Mouse (Mus musculus) midbrain, embryonic 12.5 days (tissue): ENCODE measurements around the gene Cdk14. TPM values are rescaled to one million over a fixed set of nuclear protein-coding genes. Genes with fewer than 3 reads are reported as not detected.

ENCODE experiments used
- ATAC-seq: fragments of 200-750 bp; cut with Nextera tagmentation; 2 replicates; pipeline ENCODE4 v1.8.0; 2017; ENCODE audit warnings: low read depth, moderate TSS enrichment, moderate library complexity; ENCODE audit not compliant: low FRiP score
- H3K27ac ChIP-seq: fragments of 300-500 bp; sonication (generic); replicated peaks from 2 replicates; pipeline ENCODE4 v1.5.1; 2016; ENCODE audit warnings: mild to moderate bottlenecking
- H3K27me3 ChIP-seq: fragments of 300-500 bp; sonication (generic); 2 replicates; pipeline ENCODE4 v1.6.1; 2016; ENCODE audit warnings: mild to moderate bottlenecking
- H3K36me3 ChIP-seq: fragments of 300-500 bp; sonication (generic); 2 replicates; pipeline ENCODE4 v1.6.1; 2016
- H3K4me1 ChIP-seq: fragments of 300-500 bp; sonication (generic); 2 replicates; pipeline ENCODE4 v1.6.1; 2016
- H3K4me2 ChIP-seq: fragments of 300-500 bp; sonication (generic); replicated peaks from 2 replicates; pipeline ENCODE4 v1.6.1; 2016; ENCODE audit warnings: mild to moderate bottlenecking, moderate library complexity
- H3K4me3 ChIP-seq: fragments of 300-500 bp; sonication (generic); 2 replicates; pipeline ENCODE4 v1.5.1; 2016; ENCODE audit warnings: mild to moderate bottlenecking
- H3K9ac ChIP-seq: fragments of 300-500 bp; sonication (generic); replicated peaks from 2 replicates; pipeline ENCODE4 v1.6.1; 2016; ENCODE audit warnings: mild to moderate bottlenecking, moderate library complexity
- H3K9me3 ChIP-seq: fragments of 300-500 bp; sonication (generic); 2 replicates; pipeline ENCODE4 v1.6.1; 2016; ENCODE audit warnings: mild to moderate bottlenecking
- WGBS: fragments of 180-500 bp; shearing (Covaris S2); methylation state at CpG from one replicate; pipeline ENCODE4 v1.1.7; 2016; 5-methylcytosine and 5-hydroxymethylcytosine counted together
- polyA plus RNA-seq: library from polyadenylated mRNA; unstranded; fragments of >200 nt; fragmentation: Nextera tagmentation; extraction: Ambion mirVana; gene quantifications from 2 replicates; pipeline ENCODE4 v1.2.1, GENCODE M21; 2016

The Cdk14 gene
- polyA plus RNA-seq, 1 experiment from 2014 or later: 38.1 TPM

GRCm38 (mm10) chr5:4990237-4990636, 429.9 kb downstream of the Cdk14 start:
- ATAC-seq: no peak
- H3K9ac ChIP-seq: no peak overlapping the region
- no peaks in the 10 kb centered on the region for H3K9me3 ChIP-seq
- no peaks in the 10 kb centered on the region for H3K27me3 ChIP-seq
- H3K4me2 ChIP-seq: no peak overlapping the region
- H3K4me1 ChIP-seq: peaks cover 5% of the 10 kb centered on the region; the same call in 1 of the 2 replicates
- no peaks in the 10 kb centered on the region for H3K36me3 ChIP-seq
- whole genome bisulfite sequencing: 49% methylated on average over 5 of the region's 5 CpGs
- H3K27ac ChIP-seq: 0 out of 2 replicates have a peak overlapping the region, but pooled peaks have one; percentile 2
- H3K4me3 ChIP-seq: no peak overlapping the region

DNA sequence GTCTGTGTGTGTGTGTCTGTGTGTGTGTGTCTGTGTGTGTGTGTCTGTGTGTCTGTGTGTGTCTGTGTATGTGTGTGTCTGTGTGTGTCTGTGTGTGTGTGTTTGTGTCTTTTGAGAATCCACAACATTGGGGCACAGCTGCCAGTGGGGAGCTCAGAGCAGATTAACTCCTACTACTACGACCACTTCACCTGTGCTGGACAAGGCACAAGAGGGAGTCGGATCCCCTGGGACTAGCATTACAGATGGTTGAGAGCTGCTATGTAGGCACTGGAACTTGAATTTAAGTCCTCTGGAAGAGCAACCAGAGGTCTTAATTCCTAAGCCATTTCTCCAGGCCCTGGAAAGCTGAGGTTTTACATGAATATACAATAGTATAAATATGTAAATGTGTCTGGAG, 433.9 kb downstream of the Cdk14 start:
- 73% methylated on average over 2 of the region's 2 CpGs for WGBS
- no peak overlapping the region for H3K4me2 ChIP-seq
- 0 out of 2 replicates have a peak, but pooled peaks have one; percentile 52 for ATAC-seq

DNA sequence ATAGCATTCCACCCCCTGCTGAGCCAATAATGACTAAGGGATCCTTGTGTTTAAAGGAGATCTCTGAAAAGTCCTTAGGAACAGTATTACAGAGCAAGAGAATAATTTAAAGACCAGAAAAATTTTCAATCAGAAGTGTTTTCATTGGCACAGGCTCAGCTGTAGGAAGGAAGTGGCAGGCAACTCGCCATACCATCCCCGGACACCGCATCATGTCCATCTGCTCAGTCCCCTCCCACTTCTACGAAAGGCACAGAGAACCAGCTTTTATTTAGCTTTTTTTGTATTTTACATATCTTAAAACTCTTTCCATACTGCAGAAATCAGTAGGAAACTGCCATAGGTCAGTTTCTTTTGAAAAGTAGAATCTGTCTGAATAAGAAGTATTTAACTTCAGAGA, 440.6 kb downstream of the Cdk14 start:
- no peak for ATAC-seq

More for the DNA sequence above, 433.9 kb downstream of the Cdk14 start:
- peaks cover 5% of the 10 kb centered on the region; the same call in 1 of the 2 replicates for H3K4me1 ChIP-seq
- H3K9me3 ChIP-seq: no peaks in the 10 kb centered on the region
- H3K27me3 ChIP-seq: no peaks in the 10 kb centered on the region
- no peak overlapping the region for H3K9ac ChIP-seq
- H3K36me3 ChIP-seq: no peaks in the 10 kb centered on the region
- no peak overlapping the region for H3K27ac ChIP-seq
- H3K4me3 ChIP-seq: no peak overlapping the region

GRCm38 (mm10) chr5:4973408-4973807, 446.7 kb downstream of the Cdk14 start:
- no peak overlapping the region for H3K4me2 ChIP-seq
- WGBS: 85% methylated on average over 1 of the region's 1 CpGs
- H3K27me3 ChIP-seq: no peaks in the 10 kb centered on the region
- H3K27ac ChIP-seq: no peak overlapping the region
- no peak for ATAC-seq
- no peaks in the 10 kb centered on the region for H3K4me1 ChIP-seq
- H3K9me3 ChIP-seq: no peaks in the 10 kb centered on the region
- no peak overlapping the region for H3K4me3 ChIP-seq
- H3K9ac ChIP-seq: no peak overlapping the region
- no peaks in the 10 kb centered on the region for H3K36me3 ChIP-seq

More for the DNA sequence above, 440.6 kb downstream of the Cdk14 start:
- H3K27me3 ChIP-seq: no peaks in the 10 kb centered on the region
- WGBS: 90% methylated on average over 4 of the region's 4 CpGs
- no peak overlapping the region for H3K4me3 ChIP-seq
- no peak overlapping the region for H3K9ac ChIP-seq
- H3K4me2 ChIP-seq: no peak overlapping the region
- no peaks in the 10 kb centered on the region for H3K4me1 ChIP-seq
- no peaks in the 10 kb centered on the region for H3K36me3 ChIP-seq
- H3K27ac ChIP-seq: no peak overlapping the region
- H3K9me3 ChIP-seq: no peaks in the 10 kb centered on the region

GRCm38 (mm10) chr5:4962063-4962610, 458.0 kb downstream of the Cdk14 start:
- H3K4me3 ChIP-seq: no peak overlapping the region
- peak overlapping the region; percentile 46; the same call in 1 of the 2 replicates for H3K27ac ChIP-seq
- H3K4me1 ChIP-seq: peaks cover 14% of the 10 kb centered on the region
- WGBS: 46% methylated on average over 15 of the region's 15 CpGs
- H3K4me2 ChIP-seq: no peak overlapping the region
- H3K9me3 ChIP-seq: no peaks in the 10 kb centered on the region
- H3K27me3 ChIP-seq: no peaks in the 10 kb centered on the region
- no peaks in the 10 kb centered on the region for H3K36me3 ChIP-seq
- ATAC-seq: peak; percentile 85
- no peak overlapping the region for H3K9ac ChIP-seq

DNA sequence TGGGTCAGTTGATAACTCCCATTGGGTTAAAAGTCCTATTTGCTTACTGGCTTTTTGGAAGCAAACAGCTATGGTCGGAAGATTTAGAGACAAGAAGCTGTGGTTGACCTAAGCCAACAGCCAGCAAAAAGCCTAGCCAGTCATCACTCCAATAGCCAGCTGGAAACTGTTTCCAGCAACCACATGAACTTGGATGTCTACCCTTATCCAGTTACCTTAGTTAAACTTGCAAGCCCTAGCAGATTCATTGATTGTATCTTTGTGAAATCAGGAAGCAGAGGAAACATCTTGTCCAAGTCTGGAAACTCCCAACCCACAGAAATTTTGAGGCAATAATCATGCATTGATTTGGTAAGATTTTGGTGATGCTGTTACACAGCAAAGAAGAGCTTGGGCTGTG, 458.5 kb downstream of the Cdk14 start:
- Histone ChIP-seq H3K36me3 (no peaks in the 10 kb centered on the region), H3K27me3 (no peaks in the 10 kb centered on the region), H3K9ac (no peak overlapping the region), H3K4me2 (no peak overlapping the region), H3K9me3 (no peaks in the 10 kb centered on the region), H3K4me3 (no peak overlapping the region), H3K4me1 (peaks cover 14% of the 10 kb centered on the region), H3K27ac (no peak overlapping the region)
- WGBS: 93% methylated on average over 1 of the region's 1 CpGs
- no peak; the same call in 1 of the 2 replicates for ATAC-seq

GRCm38 (mm10) chr5:4959446-4959845, 460.7 kb downstream of the Cdk14 start:
- H3K9me3 ChIP-seq: no peaks in the 10 kb centered on the region
- no peaks in the 10 kb centered on the region for H3K27me3 ChIP-seq
- WGBS: 42% methylated on average over 5 of the region's 5 CpGs
- no peak overlapping the region for H3K4me3 ChIP-seq
- no peak overlapping the region for H3K4me2 ChIP-seq
- no peaks in the 10 kb centered on the region for H3K36me3 ChIP-seq
- no peak overlapping the region for H3K27ac ChIP-seq
- no peak overlapping the region for H3K9ac ChIP-seq
- peaks cover 14% of the 10 kb centered on the region for H3K4me1 ChIP-seq
- ATAC-seq: no peak; the same call in 1 of the 2 replicates

GRCm38 (mm10) chr5:4955993-4956392, 464.1 kb downstream of the Cdk14 start:
- Histone ChIP-seq H3K4me3 (no peak overlapping the region), H3K36me3 (no peaks in the 10 kb centered on the region), H3K9ac (no peak overlapping the region), H3K4me1 (peaks cover 10% of the 10 kb centered on the region), H3K9me3 (no peaks in the 10 kb centered on the region), H3K27me3 (no peaks in the 10 kb centered on the region), H3K27ac (no peak overlapping the region), H3K4me2 (no peak overlapping the region)
- WGBS: 83% methylated on average over 7 of the region's 7 CpGs
- ATAC-seq: no peak

DNA sequence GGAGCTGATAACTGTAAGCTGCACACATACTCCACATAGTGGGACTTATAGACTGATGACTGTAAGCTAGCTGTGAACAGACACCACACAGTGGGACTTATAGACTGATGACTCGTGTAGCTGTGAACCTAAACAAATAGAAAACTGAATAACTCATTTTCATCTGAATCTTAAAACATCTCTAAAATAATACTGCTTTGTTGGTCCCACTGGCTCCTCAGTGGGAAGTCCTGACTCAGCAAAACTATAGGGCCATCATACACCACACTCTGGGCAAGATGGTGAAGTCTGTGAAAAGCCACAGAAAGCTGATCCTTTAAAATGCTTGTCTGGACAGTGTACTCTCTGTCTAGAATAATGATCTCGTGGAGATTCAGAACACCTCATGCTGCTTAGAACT, 464.7 kb downstream of the Cdk14 start:
- peaks cover 10% of the 10 kb centered on the region for H3K4me1 ChIP-seq
- no peak overlapping the region for H3K9ac ChIP-seq
- H3K9me3 ChIP-seq: no peaks in the 10 kb centered on the region
- no peak overlapping the region for H3K4me3 ChIP-seq
- no peaks in the 10 kb centered on the region for H3K27me3 ChIP-seq
- H3K27ac ChIP-seq: no peak overlapping the region
- WGBS: 79% methylated on average over 2 of the region's 2 CpGs
- no peaks in the 10 kb centered on the region for H3K36me3 ChIP-seq
- no peak overlapping the region for H3K4me2 ChIP-seq
- ATAC-seq: no peak

- H3K4me1 ChIP-seq: peaks cover 8% of the 10 kb centered on the region; the same call in 1 of the 2 replicates
- no peak overlapping the region for H3K27ac ChIP-seq
- 78% methylated on average over 7 of the region's 7 CpGs for WGBS
- ATAC-seq: no peak
- no peak overlapping the region for H3K4me2 ChIP-seq
- H3K27me3 ChIP-seq: no peaks in the 10 kb centered on the region
- H3K4me3 ChIP-seq: no peak overlapping the region
- no peaks in the 10 kb centered on the region for H3K9me3 ChIP-seq
- H3K36me3 ChIP-seq: no peaks in the 10 kb centered on the region
- H3K9ac ChIP-seq: no peak overlapping the region
These were observed 470.7 kb downstream of the Cdk14 start for GRCm38 (mm10) chr5:4949433-4949832.

- Histone ChIP-seq H3K4me2 (no peak overlapping the region), H3K36me3 (no peaks in the 10 kb centered on the region), H3K27me3 (no peaks in the 10 kb centered on the region), H3K4me1 (peaks cover 8% of the 10 kb centered on the region; the same call in 1 of the 2 replicates), H3K9ac (no peak overlapping the region), H3K9me3 (no peaks in the 10 kb centered on the region), H3K4me3 (no peak overlapping the region), H3K27ac (no peak overlapping the region)
- WGBS: 53% methylated on average over 3 of the region's 3 CpGs
- peak; percentile 71 for ATAC-seq
These were observed 471.8 kb downstream of the Cdk14 start for GRCm38 (mm10) chr5:4948090-4948954.

GRCm38 (mm10) chr5:4935131-4935530, 485.0 kb downstream of the Cdk14 start:
- H3K36me3 ChIP-seq: no peaks in the 10 kb centered on the region
- peaks cover under 1% of the 10 kb centered on the region; the same call in 1 of the 2 replicates for H3K4me1 ChIP-seq
- ATAC-seq: no peak
- H3K9me3 ChIP-seq: no peaks in the 10 kb centered on the region
- H3K27ac ChIP-seq: no peak overlapping the region
- no peak overlapping the region for H3K9ac ChIP-seq
- no peak overlapping the region for H3K4me3 ChIP-seq
- H3K4me2 ChIP-seq: no peak overlapping the region
- H3K27me3 ChIP-seq: no peaks in the 10 kb centered on the region
- 83% methylated on average over 1 of the region's 1 CpGs for WGBS
